Mouse (Mus musculus) urinary bladder, adult 18-20 months (tissue): ENCODE results near the gene Kcnk13.
A peak's percentile ranks its signal among the peaks of the same experiment; 100 is the strongest.

ENCODE experiments used
- DNase-seq, 2 experiments: peaks; one replicate each; pipeline ENCODE4 v3.0.0; 2022; ENCODE audit warnings: low spot score in 2 of 2, mixed read lengths in 2 of 2

The Kcnk13 gene

GRCm38 (mm10) chr12:100089265-100089664 lies 125.0 kb downstream of the Kcnk13 start:
- no peak for DNase-seq

DNA sequence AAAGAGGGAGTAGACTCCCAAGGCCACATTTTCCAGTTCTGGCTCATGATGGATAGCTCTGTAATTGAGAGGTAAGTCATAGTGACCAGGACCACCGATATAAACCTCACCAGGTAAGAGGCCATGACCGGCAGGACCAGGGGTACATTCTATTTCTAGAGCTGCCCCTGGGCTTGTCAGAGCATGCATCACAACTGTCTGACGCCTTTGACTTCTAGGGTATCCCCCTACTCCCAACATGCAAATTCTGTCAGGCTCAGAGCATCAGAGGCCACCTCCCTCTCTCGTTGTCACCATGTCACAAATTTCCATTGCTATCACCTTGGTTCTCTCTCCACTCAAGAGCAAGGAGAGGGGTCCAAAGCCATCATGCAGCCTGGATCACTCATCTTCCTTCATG lies 126.5 kb downstream of the Kcnk13 start:
- DNase-seq = no peak

DNA sequence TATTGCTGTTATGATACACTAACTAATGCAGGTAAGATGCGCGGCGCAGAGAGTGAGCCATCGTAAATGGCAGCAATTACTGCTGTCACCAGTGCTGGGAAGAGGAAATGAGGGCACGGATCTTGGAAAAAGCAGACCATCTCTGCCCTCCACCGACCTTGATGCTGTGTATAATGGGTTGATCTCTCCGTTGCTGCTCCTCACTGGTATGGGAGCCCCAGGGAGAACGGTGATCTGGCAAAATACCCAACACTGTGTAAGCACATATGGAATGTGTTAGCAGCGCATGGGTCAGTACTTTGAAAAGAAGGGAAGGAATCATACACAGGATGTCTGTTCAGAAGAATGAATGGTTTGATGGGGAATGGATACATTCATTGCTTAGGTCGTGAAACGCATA lies 128.7 kb downstream of the Kcnk13 start:
- no peak for DNase-seq

- no peak for DNase-seq
Observed at GRCm38 (mm10) chr12:100099971-100100706, 135.8 kb downstream of the Kcnk13 start.

- no peak for DNase-seq
Observed at GRCm38 (mm10) chr12:100100707-100101030, 136.4 kb downstream of the Kcnk13 start.

- DNase-seq = no peak
Observed at GRCm38 (mm10) chr12:100101651-100102050, 137.4 kb downstream of the Kcnk13 start.

DNA sequence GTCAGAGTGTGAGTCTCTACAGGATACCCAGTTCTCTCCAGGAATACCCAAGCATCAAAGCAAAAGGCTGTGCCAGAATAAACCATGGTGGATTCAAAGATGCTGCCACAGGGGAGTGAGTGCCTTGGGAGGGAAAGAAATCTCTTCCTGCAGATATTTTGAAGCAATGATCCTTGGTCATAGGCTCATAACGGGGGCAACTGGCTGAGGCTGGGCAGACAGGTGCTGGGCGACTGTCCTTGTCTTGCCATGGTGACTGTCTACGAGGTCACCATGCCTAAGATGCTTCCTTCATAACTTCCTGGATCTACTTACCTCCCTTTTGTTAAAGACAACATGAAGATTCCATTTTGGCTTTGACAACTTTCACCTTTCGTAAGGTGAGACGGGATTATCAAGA lies 140.2 kb downstream of the Kcnk13 start:
- no peak for DNase-seq

GRCm38 (mm10) chr12:100106275-100106895 lies 142.1 kb downstream of the Kcnk13 start:
- peak; percentile 48 to 55 for DNase-seq

DNA sequence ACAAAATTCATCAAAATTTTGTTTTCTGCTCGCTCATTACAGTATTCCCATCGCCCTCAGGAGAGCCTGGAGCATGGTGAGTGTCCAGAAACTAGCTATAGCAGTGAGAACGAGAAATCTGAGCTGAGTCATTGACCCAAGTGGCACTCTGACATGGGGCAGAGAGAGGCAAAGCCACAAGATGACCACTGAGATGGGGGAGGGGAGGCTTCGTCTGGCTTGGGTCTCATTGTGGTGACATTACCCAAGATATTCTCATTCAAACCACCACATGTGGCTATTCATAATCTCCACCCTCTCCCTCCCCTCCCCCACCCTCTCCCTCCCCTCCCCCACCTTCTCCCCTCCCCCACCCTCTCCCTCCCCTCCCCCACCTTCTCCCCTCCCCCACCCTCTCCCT lies 143.1 kb downstream of the Kcnk13 start:
- DNase-seq = no peak

- DNase-seq = peak; percentile 70 to 73
Observed at GRCm38 (mm10) chr12:100109986-100110696, 145.8 kb downstream of the Kcnk13 start, which contains the start of gene Psmc1. Gene Psmc1, plus strand, starts transcription at chr12:100110154.
